8 mouse cellular contexts compared by ENCODE assay signal in genomic region chr10:99261151-99261635, GRCm38 (mm10). TPM values are rescaled to one million over a fixed set of nuclear protein-coding genes. Genes with fewer than 3 reads are reported as not detected.
DNase-seq lines count a peak whose midpoint lies in the region; ATAC-seq lines count a peak whose summit lies in the region.

No protein-coding gene starts in this region.

- H3K36me3 ChIP-seq in heart, embryonic 12.5 days = peaks cover 5% of the 10 kb centered on the region
- H3K36me3 ChIP-seq in embryonic facial prominence, embryonic 12.5 days = 0 out of 2 replicates have a peak, but pooled peaks cover under 1% of the 10 kb centered on the region
- H3K36me3 ChIP-seq in intestine, embryonic 15.5 days = no peaks in the 10 kb centered on the region
- H3K36me3 ChIP-seq in liver, embryonic 15.5 days (replicated peaks) = 0 out of 2 replicates have a peak, but pooled peaks cover 5% of the 10 kb centered on the region

- no peaks in the 10 kb centered on the region for H3K27me3 ChIP-seq in heart, embryonic 12.5 days (replicated peaks)
- no peaks in the 10 kb centered on the region for H3K27me3 ChIP-seq in embryonic facial prominence, embryonic 12.5 days
- no peaks in the 10 kb centered on the region for H3K27me3 ChIP-seq in intestine, embryonic 15.5 days (replicated peaks)
- peaks cover 58% of the 10 kb centered on the region for H3K27me3 ChIP-seq in liver, embryonic 15.5 days

- WGBS in heart, embryonic 12.5 days = under 1% methylated on average over 26 of the region's 30 CpGs
- WGBS in embryonic facial prominence, embryonic 12.5 days = under 1% methylated on average over 30 of the region's 30 CpGs
- WGBS in intestine, embryonic 15.5 days = under 1% methylated on average over 30 of the region's 30 CpGs
- WGBS in liver, embryonic 15.5 days (ENCODE audit: insufficient replicate concordance) = under 1% methylated on average over 30 of the region's 30 CpGs

- H3K4me1 ChIP-seq in heart, embryonic 12.5 days (replicated peaks) = peaks cover 8% of the 10 kb centered on the region
- peaks cover 13% of the 10 kb centered on the region for H3K4me1 ChIP-seq in embryonic facial prominence, embryonic 12.5 days
- H3K4me1 ChIP-seq in intestine, embryonic 15.5 days (replicated peaks) = peaks cover 7% of the 10 kb centered on the region; the same call in 1 of the 2 replicates
- peaks cover 5% of the 10 kb centered on the region for H3K4me1 ChIP-seq in liver, embryonic 15.5 days (replicated peaks)

- no peaks in the 10 kb centered on the region for H3K9me3 ChIP-seq in heart, embryonic 12.5 days (replicated peaks)
- H3K9me3 ChIP-seq in embryonic facial prominence, embryonic 12.5 days = no peaks in the 10 kb centered on the region
- H3K9me3 ChIP-seq in intestine, embryonic 15.5 days = no peaks in the 10 kb centered on the region
- no peaks in the 10 kb centered on the region for H3K9me3 ChIP-seq in liver, embryonic 15.5 days (replicated peaks)

- intact Hi-C loops in heart, postnatal 36 days (cut with DNase I) = loop anchor here (2.0 to 5.0 kb wide), 3 partner anchors 32 to 271 kb away; no protein-coding TSS in a partner anchor

- H3K4me3 ChIP-seq in heart, embryonic 12.5 days = peak overlapping the region; percentile 92
- peak overlapping the region; percentile 61 for H3K4me3 ChIP-seq in embryonic facial prominence, embryonic 12.5 days
- peak overlapping the region; percentile 70 for H3K4me3 ChIP-seq in intestine, embryonic 15.5 days (replicated peaks)
- H3K4me3 ChIP-seq in liver, embryonic 15.5 days (replicated peaks) = peak overlapping the region; percentile 62

- H3K4me2 ChIP-seq in heart, embryonic 12.5 days = peak overlapping the region; percentile 85
- peak overlapping the region; percentile 82 for H3K4me2 ChIP-seq in embryonic facial prominence, embryonic 12.5 days (replicated peaks)
- H3K4me2 ChIP-seq in intestine, embryonic 15.5 days (replicated peaks) = peak overlapping the region; percentile 89
- peak overlapping the region; percentile 66 for H3K4me2 ChIP-seq in liver, embryonic 15.5 days

- DNase-seq in heart, postnatal 36 days = no peak
- peak; percentile 91 for DNase-seq in R1 (ENCODE audit: low read depth, low spot score)
- DNase-seq in right cerebral cortex, postnatal 10 days (ENCODE audit: low spot score in 2 of 2) = peak; percentile 87 to 92
- no peak for DNase-seq in thymus, postnatal 36 days

- peak overlapping the region; percentile 97 for H3K27ac ChIP-seq in heart, embryonic 12.5 days (ENCODE audit: poor library complexity, severe bottlenecking)
- peak overlapping the region; percentile 98 for H3K27ac ChIP-seq in embryonic facial prominence, embryonic 12.5 days
- H3K27ac ChIP-seq in intestine, embryonic 15.5 days = peak overlapping the region; percentile 98
- peak overlapping the region; percentile 87 for H3K27ac ChIP-seq in liver, embryonic 15.5 days (replicated peaks)

- peak; percentile 21 for ATAC-seq in heart, embryonic 12.5 days (ENCODE audit: insufficient number of reproducible peaks, low FRiP score)
- ATAC-seq in embryonic facial prominence, embryonic 12.5 days (ENCODE audit: insufficient number of reproducible peaks, insufficient read depth, low FRiP score, low TSS enrichment) = 0 out of 2 replicates have a peak, but pooled peaks have one; percentile 0
- ATAC-seq in intestine, embryonic 15.5 days = peak; percentile 46
- ATAC-seq in liver, embryonic 15.5 days (ENCODE audit: insufficient read depth) = peak; percentile 21; the same call in 1 of the 2 replicates

- peak overlapping the region; percentile 76 for H3K9ac ChIP-seq in heart, embryonic 12.5 days
- peak overlapping the region; percentile 84 for H3K9ac ChIP-seq in embryonic facial prominence, embryonic 12.5 days
- peak overlapping the region; percentile 79 for H3K9ac ChIP-seq in intestine, embryonic 15.5 days
- peak overlapping the region; percentile 47 for H3K9ac ChIP-seq in liver, embryonic 15.5 days

RNA-seq across cellular contexts. Expression of gene Dusp6, which starts 1.8 kb away (rescaled TPM):
- 52.6 and 57.1 TPM in 2 replicates for polyA plus RNA-seq in heart, embryonic 12.5 days (2016; fragmentation: Nextera tagmentation; extraction: Ambion mirVana)
- total RNA-seq in heart, postnatal 36 days (2021) = 10 to 100 TPM; 16.2 to 21.7 TPM
- polyA plus RNA-seq in embryonic facial prominence, embryonic 12.5 days (2016; fragmentation: Nextera tagmentation; extraction: Ambion mirVana) = 90.6 and 90.7 TPM in 2 replicates
- 33.5 and 38.1 TPM in 2 replicates for polyA plus RNA-seq in intestine, embryonic 15.5 days (2015; fragmentation: Nextera tagmentation; extraction: Ambion mirVana)
- polyA plus RNA-seq in liver, embryonic 15.5 days (2015; fragmentation: Nextera tagmentation; extraction: Ambion mirVana) = 19.1 and 25.6 TPM in 2 replicates

Comparison
In these comparisons a context has a peak if more than half of its experiments do, and no peak if none do; other contexts are left out.
1. DNase-seq: peak in R1 (single experiment) and right cerebral cortex, postnatal 10 days (2 of 2); none in heart, postnatal 36 days (0 of 2) and thymus, postnatal 36 days (0 of 2).
2. Peak in every context shown above with its lines, with median percentiles within 50 percentile points of each other: ATAC-seq, H3K27ac ChIP-seq, H3K4me2 ChIP-seq, H3K4me3 ChIP-seq and H3K9ac ChIP-seq.